Mouse (Mus musculus) embryo, embryonic 11 days (tissue): ENCODE data around the gene Papss2.

Experiments used
- DNase-seq: peaks from one replicate; pipeline ENCODE4 v3.0.0-alpha.2; 2015

Papss2 gene

DNA sequence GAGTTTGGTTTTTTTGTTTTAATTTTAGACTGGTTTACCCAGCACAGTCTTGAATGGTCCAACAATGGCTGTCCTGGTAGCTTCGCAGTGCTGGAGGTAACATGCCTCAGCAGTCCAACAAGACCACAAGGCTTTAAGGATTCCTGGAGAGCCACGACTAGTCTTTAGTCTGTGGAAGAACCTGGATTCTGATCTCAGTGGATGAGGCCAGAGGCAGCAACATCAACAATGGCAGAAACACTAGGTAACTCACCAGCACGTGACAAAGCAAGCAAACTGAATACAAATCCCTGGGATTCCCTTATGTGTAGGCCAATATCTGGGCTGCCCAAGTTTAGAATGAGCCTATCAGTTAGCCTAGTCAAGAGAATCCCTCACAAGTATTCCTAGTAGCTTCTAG lies 117.9 kb downstream of the Papss2 start:
- DNase-seq = no peak

DNA sequence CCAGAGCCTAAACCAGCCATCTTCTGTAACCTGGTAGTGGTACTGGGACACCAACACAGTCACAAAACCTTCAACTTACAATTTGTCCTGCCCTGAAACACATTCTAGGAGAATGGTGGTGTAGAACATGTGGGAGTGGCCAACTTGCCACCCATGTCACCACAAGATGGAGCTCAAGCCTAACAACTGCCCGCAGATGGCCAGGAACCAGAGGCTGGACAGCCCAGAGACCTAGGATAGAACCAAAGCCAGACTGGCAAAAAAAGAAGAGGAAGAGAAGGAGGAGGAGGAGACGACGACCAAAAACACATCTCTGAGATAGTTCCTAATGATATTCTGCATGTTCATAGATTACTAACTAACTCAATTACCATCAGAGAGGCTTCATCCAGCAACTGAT lies 119.6 kb downstream of the Papss2 start:
- peak; percentile 83 for DNase-seq

DNA sequence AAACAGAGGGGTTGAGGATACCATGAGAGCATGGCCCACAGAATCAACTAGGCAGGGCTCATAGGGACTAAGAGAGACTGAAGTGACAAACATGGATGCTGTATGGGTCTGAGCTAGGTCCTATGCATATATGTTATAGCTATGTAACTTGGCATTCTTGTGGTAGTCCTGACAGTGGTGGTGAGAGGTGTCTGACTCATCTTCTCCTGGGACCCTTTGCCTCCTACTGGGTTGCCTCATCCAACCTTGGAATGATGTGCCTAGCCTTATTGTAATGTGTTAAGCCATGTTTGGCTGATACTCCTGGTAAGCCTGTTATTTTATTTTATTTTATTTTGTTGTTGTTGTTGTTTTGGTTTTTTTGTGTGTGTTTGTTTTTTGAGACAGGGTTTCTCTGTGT lies 120.1 kb downstream of the Papss2 start:
- no peak for DNase-seq
